Mouse (Mus musculus): ENCODE measurements around the gene Aldh18a1.
"Not testable (repeated sequence)": the region's sequence is repeated elsewhere in the genome, so short reads cannot be mapped to it uniquely, and the experiment has no call there.

Gene Aldh18a1

DNA sequence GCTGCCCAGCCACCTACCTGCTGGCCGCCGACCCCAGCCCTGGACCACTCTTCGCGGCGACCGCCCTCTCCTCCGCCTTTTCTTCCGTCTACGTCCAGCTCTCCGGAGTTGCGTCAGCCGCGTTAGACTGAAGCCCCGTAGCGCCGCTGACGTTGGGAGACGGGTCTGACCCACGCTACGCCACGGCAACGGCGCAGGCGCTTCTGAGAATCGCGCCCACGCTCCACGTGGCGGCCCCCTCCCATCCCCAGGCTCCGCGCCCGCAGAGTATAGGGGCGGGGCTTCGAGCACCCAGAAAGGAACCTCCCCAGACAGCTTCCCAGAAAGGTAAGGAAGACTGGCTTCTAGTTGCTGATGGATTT lies at the start of gene Aldh18a1:
TSS of gene Aldh18a1 (minus strand) at position 171 of the 362 bp plus-strand sequence.
- peak; percentile 95 to 96 for DNase-seq

GRCm38 (mm10) chr19:40637601-40638000 lies 49.3 kb upstream of the Aldh18a1 start:
- peak; percentile 48 to 56 for DNase-seq

DNA sequence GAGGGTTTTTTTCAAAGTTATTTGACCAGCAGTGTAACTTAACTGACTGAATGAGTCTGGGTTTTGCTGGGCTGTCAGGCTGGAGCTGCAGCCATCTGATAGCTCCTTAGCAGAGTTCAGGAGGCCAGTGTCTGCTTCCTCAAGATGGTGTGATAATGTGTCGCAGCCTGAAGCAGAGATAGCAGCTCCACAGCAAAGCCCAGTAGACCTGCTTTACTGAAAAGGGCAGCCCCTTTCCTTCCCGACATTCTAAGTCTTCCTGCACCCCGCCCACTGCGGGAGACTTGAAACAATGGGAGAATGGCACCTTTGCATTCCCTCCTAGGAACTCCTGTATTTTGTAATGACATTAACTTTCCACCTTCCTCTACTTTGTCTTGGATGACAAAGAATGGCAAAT lies 48.8 kb upstream of the Aldh18a1 start:
- peak; percentile 65 to 80 for DNase-seq

- DNase-seq, result no peak
These were observed 44.9 kb upstream of the Aldh18a1 start for GRCm38 (mm10) chr19:40633144-40633543.

- no peak for DNase-seq
These were observed 44.4 kb upstream of the Aldh18a1 start for GRCm38 (mm10) chr19:40632668-40633067.

- no peak for DNase-seq
These were observed 43.9 kb upstream of the Aldh18a1 start for GRCm38 (mm10) chr19:40632193-40632592.

DNA sequence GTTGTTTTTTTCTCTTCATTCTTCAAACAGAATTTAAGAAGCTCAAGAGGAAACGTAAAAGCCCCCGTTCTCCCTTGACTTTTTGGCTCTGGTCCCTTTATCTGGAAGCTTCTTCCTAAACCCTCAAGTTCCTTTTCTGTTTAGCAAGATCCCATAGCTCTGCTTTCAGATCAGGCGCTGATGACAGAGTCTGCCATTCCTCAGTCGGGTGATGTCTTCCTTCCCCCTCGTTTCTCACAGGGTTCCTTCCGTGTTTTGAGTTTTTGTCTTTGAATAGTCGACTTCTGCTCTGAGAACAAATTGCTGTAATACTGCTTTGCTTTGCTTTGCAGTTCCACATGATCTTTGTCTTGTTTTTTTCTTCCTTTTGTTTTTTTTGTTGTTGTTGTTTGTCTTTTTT lies 42.3 kb upstream of the Aldh18a1 start:
- no peak for DNase-seq

- no peak for DNase-seq
These were observed 41.8 kb upstream of the Aldh18a1 start for GRCm38 (mm10) chr19:40630096-40630495.

- DNase-seq, result no peak
These were observed 40.7 kb upstream of the Aldh18a1 start for GRCm38 (mm10) chr19:40628950-40629349.

DNA sequence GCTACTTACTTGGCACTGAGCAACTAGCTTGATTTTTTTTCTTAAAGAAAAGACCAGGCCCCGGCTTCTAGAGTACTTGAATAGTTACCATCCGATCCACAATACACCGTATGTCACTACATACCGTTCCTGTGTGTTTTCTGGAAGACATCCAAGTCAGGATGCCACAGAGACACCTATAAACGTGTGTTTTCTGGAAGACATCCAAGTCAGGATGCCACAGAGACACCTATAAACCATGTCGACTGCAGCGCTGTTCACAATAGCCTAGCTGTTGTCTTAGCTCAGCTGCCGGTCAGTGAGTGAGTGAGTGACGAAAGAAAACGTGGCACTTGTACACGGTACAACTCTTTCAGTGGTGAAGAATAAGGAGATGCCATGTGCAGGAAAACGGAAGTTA lies 37.7 kb upstream of the Aldh18a1 start:
- no peak for DNase-seq

DNA sequence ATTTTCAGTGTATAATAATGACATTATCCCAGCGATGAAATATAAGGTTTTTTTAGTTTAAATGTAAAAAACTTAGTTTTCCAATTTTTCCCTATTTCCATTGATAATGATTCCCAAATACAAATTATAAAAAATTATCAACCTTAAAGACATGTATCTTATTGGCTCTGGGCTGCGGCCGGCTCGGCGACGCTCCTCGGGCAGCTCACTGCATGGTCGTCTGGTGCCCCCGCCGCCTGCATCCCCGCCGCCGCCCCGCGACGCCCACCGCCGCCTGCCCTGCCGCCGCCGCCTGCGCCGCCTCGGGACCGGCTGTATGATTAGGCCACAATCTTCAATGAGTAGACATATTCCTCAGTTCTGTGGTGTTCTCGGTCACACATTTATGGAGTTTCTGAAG lies 33.4 kb upstream of the Aldh18a1 start:
- DNase-seq, result not testable (repeated sequence)

GRCm38 (mm10) chr19:40616021-40616420 lies 27.8 kb upstream of the Aldh18a1 start:
- no peak for DNase-seq

- no peak for DNase-seq
These were observed 26.5 kb upstream of the Aldh18a1 start for GRCm38 (mm10) chr19:40614811-40615210.

DNA sequence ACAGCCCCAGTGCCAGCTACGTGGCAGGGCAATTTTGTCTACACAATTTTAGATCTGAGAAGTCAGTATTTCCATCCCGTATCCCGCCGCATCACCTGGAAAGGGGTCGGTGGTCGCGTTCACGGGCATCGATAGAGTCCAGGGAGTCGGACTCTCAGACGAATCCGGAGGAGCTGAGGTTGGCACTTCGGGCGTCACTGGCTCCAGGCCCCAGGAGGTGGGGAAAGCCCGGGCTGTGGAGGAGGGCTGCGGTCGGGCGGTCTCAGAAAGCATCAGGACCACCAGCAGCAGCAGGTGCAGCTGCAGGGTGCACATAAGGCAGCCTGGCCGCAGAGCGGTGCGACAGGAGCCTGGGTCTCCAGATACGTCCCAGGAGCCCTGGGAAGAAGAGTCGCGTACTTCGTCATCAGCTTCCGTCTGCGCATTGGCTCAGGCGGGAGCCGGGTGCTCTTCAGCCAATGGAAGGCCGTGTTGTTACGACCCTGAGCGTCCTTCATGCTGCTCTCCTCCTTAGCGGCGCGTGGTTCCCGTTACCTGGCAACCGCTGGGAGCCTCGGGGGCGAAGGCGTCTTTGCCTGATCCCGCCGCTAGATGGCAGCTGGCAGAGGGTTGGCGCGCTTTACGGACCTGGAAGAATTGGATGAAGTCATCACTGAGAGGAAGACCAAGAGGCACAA lies 23.7 kb upstream of the Aldh18a1 start, which contains the start of the genes Tctn3 and Entpd1:
TSS of gene Tctn3 (minus strand) at position 404 of the 677 bp plus-strand sequence.
TSS of gene Entpd1 (plus strand) at position 537 of the 677 bp plus-strand sequence.
- peak; percentile 97 for DNase-seq

GRCm38 (mm10) chr19:40607676-40608075 lies 19.4 kb upstream of the Aldh18a1 start:
- DNase-seq, result no peak

GRCm38 (mm10) chr19:40605189-40605588 lies 16.9 kb upstream of the Aldh18a1 start:
- no peak for DNase-seq

- no peak for DNase-seq
These were observed 13.6 kb upstream of the Aldh18a1 start for GRCm38 (mm10) chr19:40601870-40602269.

DNA sequence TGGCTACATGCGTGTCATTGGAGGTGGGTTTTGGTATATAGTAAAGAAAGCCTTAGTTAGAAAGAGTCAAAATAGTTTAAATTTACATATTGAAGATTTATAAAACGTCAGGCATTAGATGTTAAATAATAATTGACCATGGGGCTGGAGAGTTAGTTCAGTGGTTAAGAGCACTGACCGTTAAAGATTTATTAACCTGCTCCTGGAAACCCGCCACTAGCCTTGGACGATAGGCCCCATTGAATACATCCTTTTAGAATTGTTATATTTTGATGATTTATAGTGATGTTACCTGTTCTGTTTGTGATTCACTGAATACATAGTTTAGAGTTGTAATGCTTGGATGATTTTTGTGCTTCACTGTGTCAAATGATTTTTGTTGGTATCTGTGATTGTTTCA lies 12.6 kb upstream of the Aldh18a1 start:
- DNase-seq, result not testable (repeated sequence)

DNA sequence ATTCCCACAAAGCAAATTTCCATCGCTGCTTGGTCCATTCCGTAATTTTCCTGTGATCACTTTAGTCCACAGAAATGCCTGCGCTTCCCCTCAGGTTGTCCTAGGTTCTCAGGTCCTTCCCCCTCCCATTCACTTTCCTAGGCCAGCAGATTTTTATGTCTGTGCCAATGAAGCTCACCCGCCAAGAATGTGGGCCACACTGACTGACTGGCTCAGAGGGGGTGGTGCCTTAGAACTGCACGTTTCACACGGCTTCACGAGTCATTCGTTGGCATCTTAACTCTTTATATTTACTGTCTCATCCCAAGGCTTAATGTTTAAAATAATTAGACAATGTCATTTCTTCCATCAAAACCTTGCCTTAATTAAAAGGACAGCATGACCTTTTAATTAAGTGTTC lies 7.6 kb upstream of the Aldh18a1 start:
- DNase-seq, result no peak

- no peak for DNase-seq
These were observed 7.0 kb upstream of the Aldh18a1 start for GRCm38 (mm10) chr19:40595231-40595630.

DNA sequence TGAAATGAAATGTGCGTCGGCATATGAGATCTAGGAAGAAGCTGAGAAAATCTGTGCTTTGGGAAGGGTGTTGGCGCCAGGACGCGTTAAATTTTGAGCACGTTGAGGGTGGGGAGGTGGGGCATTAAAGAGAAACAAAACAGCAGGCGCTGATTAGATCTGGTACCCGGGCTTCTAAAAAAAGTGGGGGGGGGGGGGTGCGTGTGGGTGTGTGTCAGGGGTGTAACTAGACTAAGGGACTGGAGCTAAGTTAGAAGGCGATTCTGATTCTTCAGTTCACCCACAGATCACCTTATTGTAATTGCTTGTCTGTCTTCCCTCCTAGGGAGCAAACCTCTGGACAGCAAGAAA lies 1.2 kb upstream of the Aldh18a1 start:
- no peak for DNase-seq

- DNase-seq, result peak; percentile 90 to 93
These were observed 725 bp upstream of the Aldh18a1 start for GRCm38 (mm10) chr19:40588847-40589529.

DNA sequence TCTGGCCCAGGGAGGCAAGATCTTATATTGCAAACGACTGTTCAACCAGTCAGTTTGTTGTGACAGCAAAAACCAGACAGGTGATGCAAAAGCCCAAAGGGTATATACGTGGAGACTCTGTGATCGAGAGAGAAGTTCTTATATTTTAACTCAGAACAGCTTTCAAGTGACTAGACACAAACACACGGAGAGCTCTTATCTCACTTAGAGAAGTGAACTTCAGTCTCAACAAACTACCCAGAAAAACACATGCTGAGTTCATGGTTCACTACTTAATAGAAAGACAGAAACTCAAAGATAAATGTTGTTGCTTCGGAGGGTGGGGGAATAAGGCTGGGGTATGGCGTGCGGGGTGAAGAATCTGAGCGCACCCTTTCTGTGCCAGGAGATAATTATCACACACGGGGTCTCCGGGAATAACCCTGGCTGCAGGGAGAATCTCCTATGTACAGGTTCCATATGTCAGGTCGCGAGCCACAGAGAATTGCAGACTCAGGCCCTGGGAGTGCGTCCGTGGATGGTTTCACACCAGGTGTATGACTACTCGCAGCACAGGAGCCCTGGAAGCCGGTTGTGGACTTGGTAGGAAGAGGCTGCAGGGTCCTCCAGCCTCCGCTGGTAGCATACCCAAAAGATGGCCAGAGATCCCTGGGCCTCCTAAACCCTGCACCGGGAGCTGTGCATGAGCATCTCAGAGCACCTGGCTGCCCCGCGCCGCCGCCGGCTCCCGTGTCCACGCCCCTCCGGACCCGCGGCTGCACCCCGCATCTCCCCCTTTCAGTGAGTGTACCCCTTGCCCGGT lies 571 bp downstream of the Aldh18a1 start:
- no peak for DNase-seq

- DNase-seq, result no peak
These were observed 1.4 kb downstream of the Aldh18a1 start for GRCm38 (mm10) chr19:40586908-40587307.
